Mouse (Mus musculus) ES-E14 (cell line): Measurements from ENCODE around the gene Mex3d.

ENCODE experiments used
- HCFC1 ChIP-seq: IDR thresholded peaks from 2 replicates; pipeline ENCODE4 v1.6.1; 2012; ENCODE audit warnings: low read length, inconsistent platforms, borderline replicate concordance; ENCODE audit not compliant: insufficient read depth
- MAFK ChIP-seq: IDR thresholded peaks from 2 replicates; pipeline ENCODE4 v1.6.1; 2014; ENCODE audit warnings: mild to moderate bottlenecking, low read depth, low read length, inconsistent platforms; ENCODE audit not compliant: insufficient read depth

DNA sequence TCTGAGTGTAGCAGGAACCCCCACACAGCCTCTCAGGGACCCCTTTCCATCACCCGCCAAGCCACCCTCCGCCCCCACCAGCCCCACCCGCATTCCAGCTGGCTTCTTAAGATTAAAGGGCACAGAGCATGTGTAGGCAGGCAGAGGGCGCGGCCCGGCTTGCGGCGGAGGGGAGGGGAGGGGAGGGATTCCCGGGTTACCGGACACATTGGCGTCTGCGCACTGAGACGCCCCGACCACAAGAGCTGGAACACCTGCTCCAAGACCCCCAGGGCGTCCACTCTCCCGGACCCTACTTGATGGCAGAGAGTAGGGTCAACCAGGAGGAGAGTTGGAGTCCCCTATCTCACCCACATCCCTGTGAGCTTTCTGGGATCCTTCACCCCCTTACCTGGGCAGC lies 42.3 kb downstream of the Mex3d start:
- TF ChIP-seq HCFC1 (no peak), MAFK (no peak)
